Mouse (Mus musculus): Measurements from ENCODE around the gene Bag3.
A peak's percentile ranks its signal among the peaks of the same experiment; 100 is the strongest.

Gene Bag3

DNA sequence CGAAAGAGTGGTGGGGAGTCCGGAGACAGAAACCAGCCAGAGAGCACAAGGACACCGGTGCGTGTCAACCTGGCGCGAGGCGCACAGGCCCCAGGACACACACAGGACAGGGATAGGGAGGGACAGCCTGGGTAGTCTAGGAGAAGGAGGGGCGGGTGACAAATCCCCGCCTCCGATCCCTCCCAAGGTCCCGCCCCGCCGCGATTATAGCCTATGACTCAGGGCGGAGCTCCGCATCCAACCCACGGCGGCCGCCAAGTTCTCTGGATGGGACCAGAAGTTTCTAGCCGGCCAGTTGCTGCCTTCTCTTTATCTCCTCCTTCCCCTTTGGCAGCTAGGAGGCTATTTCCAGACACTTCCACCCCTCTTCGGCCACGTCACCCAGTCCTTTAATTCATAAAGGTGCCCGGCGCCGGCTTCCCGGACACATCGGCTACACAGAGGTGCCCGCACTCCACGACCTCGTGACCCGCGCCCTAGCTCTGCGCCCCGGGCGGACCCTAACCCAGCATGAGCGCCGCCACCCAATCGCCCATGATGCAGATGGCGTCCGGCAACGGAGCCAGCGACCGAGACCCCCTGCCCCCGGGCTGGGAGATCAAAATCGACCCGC lies at the start of gene Bag3:
TSS of gene Bag3 (plus strand) at position 268 of the 613 bp plus-strand sequence.
- DNase-seq (ENCODE audit: low read depth): peak; percentile 88

DNA sequence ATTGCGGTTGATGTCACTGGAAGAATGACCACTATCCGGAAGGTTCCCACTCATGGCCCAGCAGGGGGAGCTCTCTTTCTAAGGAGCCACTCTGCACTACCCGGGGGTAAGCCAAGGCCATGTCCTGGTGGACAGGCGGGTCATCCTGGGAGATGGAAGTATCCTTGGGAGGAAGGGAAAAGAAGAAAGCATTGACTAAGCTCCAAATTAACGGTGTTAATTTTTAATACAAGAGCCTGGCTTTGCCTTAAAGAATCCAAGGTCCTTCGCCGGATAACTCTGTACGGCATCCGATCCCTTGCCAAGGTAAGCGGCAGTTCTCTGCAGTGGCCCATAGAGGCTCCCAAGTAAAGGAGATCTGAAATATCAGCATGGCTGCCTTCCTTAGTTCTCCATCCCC lies 49.1 kb upstream of the Bag3 start:
- peak; percentile 57 for DNase-seq (ENCODE audit: low read depth)

DNA sequence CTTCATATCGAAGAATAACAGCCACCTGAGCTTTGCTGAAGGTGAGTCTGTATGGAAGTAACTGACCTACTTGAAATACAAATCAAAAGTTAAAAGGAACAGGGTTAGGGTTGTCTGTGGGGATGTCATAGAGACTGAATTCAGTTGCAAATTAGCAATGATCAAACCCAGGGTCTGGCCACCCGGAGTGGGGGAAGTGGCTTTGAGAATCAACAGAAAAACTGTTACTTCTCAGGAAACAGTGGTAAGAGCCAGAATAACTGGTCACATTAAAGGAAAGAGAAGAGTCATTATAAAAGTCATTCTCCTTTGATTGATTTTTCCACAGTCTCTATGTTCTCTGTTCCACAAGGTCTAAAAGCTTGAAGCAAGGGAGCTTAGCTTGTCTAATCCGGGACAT lies 34.4 kb upstream of the Bag3 start:
- no peak for DNase-seq (ENCODE audit: low read depth)

DNA sequence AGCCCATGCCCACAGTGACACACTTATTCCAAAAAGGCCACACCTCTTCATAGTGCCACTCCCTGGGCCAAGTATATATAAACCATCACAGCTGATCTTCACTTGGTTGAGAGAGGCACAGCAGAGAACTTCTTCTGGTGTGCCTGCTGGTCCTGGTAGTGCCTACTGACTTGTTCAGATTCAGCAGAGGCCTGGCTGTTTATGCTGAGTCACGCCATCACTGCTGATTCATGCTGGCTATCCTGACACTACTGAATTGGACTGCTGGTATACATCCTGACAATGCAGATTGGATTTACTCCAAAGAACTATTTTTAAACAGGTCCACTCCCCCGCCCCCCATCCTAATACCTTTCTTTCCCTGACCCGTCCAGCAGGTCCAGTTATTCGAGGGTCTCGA lies 28.9 kb upstream of the Bag3 start:
- no peak for DNase-seq (ENCODE audit: low read depth)

DNA sequence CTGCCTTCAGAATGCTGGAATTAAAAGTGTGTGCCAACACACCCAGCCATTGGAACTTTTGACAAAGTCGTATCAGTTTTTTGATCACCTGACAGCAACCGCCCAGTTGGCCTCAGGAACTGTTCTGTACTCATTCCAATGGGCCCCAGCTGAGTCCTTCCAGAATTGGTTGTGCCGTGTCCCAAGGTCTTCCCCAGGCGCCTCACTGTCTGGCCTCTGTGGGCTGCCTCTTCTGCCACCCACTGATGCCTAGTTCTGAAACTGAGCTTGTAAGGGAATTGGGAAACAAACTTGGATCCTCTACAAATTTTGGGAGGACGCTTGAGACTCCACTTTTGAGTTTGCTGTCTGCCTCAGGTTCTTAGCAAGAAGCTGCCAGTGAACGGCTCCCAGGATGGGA lies 23.6 kb upstream of the Bag3 start:
- DNase-seq (ENCODE audit: low read depth): peak; percentile 16

DNA sequence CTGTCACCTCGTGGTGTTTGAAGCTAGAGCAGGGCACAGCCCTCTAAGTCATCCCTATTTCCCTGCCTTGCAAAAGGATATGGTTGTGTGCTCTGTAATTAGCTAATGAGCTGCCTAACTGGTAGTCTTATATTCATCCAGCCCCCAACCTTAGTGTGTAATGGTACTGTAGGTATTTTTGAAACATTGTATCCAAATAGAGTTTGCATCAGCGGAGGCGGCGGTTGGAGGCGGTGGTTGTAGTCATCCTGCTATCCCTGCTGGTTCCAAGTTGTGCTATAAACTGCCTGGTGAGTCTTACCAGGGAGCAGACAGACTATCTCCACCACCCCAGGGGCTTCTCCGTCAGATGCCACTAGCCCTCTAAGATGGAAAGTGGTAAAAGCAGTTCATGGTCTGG lies 19.3 kb upstream of the Bag3 start:
- no peak for DNase-seq (ENCODE audit: low read depth)

DNA sequence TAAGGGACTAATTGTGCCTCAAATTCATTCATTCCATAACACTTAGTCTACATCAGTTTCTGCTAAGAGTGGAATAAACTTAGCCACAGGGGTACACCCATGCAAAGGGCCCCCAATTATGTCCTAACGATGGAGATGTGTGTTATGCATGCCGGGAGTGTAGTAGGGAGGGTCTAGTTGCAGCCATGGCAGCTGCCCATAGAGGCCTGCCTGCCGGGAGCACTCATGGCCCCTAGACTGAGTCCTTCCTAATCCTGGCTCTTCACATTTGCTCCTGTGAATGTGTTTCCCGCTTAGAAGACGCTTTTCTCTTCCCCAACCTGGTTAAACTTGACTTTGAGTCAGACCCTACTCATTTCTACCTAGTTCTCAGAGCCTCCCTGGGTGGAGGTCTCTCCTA lies 11.5 kb upstream of the Bag3 start:
- no peak for DNase-seq (ENCODE audit: low read depth)

DNA sequence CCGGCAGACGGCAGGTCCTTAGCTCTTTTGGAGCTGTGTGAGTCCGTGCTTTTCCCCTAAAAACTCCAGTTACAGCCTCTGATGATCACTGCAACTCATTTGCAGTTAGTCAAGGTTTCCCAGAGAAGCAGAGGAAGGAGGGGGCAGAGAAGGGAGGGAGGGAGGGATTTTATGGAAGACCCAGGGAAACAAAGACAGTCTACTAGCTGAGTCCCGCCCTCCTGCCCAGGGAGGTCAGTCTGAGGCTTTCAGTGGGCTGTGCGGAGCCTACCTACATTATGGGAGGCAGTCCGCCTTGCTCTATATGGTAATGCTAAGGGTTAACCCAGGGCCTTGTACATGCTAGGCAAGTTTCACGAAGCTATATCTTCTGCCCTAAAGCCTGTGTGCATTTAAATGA lies 9.9 kb upstream of the Bag3 start:
- DNase-seq (ENCODE audit: low read depth): no peak

DNA sequence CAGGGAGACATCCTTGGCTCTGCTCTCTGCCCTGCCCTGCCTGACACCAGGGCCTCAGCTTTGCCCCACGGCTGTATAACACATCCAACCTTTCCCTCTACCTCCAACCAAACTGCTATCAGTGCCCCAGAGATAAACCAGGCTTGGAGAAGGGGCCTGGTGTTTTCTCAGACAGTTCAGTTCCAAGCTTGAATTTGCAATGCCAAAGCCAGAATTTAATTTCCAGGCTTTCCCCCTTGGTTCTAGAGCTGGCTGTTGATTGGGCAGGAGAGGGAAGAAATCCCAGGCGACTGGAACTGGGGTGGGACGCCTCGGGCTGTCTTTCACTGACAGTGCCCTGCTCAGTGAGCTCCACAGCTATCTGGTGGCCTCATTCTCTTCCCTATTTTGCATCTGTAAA lies 9.1 kb upstream of the Bag3 start:
- no peak for DNase-seq (ENCODE audit: low read depth)

DNA sequence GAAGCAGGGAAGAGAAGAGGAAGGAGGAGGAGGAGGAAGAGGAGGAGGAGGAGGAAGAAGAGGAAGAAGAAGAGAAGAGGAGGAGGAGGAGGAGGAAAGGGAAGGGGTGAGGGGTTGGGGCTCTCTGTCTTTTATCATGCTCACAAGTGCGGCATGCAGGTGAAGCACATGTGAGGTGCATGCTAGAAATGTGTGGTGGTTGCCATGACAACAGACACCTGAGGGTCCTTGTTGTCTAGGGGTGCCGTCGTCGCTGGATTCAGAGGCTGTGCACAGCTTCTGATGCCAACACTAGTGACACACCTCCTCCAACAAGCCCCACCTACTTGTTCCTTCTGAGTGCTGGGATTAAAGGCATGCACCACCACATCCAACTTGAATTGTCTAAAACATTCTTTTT lies 7.1 kb upstream of the Bag3 start:
- DNase-seq (ENCODE audit: low read depth): no peak

DNA sequence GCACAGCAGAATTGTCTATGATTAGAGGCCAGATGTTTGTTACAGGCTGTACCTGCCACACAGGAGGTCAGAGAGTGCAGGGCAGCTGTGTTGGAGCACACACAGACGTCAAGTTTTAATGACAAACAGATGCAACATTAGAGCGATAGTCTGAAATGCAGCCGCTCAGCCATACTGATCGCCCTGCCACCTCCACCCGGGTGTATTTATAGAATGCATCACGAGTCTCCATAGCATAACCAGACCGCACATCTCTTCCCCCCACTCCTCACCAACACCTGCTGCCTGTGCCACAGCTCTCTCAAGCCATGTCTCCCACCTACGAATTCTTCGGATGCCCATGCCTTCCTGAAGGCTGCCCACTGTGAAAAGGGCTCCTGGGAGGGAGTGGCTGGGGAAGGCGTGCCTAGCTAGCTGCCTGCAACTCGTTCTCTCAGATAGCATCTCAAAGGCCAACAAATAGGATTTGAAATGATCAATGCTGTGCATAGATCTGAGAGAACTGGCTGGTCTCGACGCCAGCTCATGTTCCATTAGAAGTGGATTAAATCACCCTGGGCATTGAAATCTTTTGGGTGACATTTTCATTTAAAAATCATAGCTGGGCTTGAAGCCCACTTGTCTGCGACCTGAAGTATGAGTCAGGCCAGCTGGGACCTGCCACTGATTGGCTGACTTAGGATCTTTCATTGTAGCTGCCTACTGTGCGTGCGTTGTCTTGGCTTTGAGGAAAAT lies 3.9 kb upstream of the Bag3 start:
- no peak for DNase-seq (ENCODE audit: low read depth)

DNA sequence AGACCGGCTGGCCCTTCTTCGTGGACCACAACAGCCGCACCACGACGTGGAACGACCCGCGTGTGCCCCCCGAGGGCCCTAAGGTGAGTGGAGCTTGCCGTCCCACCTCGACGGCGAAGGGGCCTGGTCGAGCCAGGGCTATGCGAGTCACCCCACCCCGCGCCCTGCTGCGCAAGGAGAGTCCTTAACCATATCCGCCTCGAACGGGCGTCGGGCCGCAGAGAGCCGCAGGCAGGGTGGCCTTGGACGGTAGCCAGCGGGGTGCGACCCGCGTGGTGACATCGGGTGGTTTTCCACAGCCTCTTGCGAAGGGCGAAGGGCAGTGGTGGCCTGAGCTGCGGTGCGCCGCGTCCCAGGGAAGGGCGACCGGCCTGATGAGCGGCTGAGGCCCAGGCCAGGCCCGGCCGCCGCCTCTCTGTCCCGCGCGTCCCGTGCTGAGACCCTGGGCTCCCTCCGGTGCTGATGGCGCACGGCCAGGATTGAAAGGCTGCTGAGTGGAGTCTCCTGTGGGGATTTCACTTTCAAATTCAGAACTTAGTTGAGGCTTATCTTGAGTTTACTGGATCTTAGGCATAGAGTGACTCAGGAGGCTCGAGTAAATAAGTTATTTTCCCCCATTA lies 656 bp downstream of the Bag3 start:
- no peak for DNase-seq (ENCODE audit: low read depth)

DNA sequence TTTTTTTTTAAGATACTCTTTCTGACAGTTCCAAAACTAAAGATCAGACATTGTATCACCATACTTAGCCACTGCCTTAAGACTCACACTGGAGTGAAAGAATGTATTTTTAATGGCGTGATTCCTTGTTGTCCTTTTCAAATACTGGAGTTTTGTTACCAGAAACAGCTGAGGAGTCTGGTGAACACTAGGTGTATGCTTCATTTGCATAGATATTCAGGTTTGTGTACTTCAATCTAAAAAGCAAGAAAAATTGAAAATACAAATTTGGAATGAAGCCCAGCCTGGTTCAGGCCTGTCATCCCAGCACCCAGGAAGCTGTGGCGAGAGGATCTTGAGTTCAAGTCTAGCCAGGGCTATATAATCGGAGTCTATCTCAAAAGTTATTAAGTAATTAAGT lies 1.2 kb downstream of the Bag3 start:
- no peak for DNase-seq (ENCODE audit: low read depth)

DNA sequence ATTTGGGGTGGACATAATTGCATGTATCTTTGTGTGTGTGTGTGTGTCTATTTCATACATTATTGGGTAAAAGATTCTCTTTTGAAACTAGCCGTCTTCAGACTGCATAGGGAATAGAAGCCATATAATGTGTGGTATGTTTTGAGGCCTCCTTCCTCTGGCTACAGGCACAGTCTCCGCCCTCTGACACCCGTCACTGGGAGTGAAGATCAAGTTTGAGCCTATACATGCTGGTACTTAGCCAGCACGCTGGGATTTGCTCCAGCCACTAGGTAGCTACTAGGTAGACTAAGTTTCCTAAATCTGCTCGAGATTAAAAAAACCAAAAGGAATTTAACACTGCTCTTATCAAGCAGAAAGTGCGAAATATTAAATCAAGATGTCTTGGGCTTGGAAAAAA lies 3.2 kb downstream of the Bag3 start:
- DNase-seq (ENCODE audit: low read depth): no peak

DNA sequence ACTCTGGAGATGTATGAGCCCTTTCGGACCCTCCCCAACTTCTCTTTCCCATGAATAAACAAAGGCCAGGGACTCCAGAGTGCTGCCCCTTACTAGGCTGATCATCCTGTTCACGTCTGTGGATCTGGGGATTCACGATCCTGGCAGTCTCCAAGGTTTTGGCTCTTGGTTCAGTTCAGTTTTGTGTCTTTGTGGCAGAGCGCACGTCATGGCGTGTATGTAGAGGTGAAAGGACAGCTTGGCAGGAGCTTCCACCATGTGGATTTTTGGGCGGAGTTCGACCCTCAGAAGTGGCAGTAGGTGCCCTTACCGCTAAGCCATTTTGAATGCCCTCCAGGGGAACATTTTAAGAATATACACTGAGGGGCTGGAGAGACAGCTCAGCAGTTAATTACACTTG lies 5.2 kb downstream of the Bag3 start:
- no peak for DNase-seq (ENCODE audit: low read depth)

DNA sequence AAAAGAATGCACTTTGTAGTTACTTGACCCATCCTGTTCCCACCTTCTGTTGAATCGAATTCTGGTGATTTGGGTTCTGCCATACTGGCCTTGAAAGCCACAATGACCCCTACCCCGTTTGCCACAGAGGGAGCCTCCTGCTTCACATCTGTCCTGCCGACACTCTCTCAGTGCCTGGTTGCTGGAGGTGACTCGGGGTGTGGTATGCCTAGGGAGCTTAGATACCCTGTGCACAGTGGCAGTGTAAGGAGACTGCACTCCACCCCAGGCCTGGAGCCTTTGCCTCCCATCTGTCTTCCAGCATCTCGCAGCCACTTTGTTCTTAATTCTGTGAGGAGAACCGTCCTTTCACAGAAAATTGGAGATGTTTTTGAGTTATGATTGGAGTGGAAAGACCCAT lies 5.7 kb downstream of the Bag3 start:
- no peak for DNase-seq (ENCODE audit: low read depth)

DNA sequence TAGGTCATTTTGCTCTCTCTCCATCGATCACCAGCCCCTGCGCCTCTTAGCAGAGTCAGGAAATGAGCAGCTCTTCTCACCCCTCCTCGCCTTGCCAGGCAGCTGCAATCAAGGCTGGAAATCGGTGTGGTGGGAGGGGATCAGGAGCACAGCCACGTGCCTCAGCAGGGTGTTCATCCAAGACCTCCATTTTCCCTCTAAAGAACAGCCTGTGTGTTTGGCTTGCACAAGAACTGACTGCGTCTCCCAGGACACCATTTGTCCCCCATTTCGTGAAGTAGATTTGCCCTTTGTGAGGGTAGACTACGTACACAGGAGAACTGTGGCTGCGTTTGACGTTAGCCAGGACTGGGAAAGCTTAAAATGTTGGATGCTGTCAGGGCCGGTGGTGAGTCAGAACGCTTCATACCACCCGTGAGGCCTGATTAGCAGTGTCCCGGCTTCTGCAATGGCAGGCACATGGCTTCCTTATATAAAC lies 6.2 kb downstream of the Bag3 start:
- DNase-seq (ENCODE audit: low read depth): peak; percentile 85

DNA sequence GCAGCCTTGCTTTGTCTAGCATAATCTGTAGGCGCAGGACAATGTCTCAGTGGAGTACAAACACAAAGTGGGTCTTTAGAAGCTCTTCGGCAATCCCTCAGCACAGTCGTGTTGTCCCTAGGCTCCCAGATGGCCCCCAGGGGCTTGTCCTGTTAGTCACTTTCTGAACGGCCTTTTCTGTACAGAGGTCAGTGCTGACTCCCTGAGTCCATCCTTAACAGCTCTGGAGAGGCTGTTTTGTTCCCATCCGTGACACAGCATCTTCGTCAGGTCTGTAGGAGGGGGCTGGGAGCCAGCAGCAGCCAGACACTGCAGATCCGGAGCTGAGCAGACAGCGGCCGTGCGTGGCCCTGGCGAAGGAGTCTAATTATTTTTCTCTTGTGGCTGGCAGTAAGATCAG lies 7.6 kb downstream of the Bag3 start:
- no peak for DNase-seq (ENCODE audit: low read depth)

DNA sequence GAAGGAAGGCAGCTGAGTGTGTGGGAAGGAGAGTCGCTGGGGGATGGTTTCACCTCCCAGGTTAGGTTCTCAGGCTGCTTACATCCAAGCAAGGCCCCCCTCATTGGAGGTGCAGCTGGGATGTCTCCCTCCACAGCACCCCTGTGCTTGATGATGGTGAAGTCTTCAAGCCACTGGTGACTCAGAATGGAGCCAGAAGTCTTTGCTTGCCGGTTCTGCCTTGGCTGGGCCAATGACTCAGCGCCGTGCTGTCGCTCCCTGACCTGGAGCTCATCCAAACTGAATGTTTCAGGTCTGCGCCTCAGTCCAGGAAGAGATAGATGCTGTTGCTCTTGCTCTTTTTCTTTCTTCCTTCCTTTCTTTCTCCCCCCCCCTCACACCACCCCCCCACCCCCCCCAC lies 8.5 kb downstream of the Bag3 start:
- DNase-seq (ENCODE audit: low read depth): peak; percentile 91

DNA sequence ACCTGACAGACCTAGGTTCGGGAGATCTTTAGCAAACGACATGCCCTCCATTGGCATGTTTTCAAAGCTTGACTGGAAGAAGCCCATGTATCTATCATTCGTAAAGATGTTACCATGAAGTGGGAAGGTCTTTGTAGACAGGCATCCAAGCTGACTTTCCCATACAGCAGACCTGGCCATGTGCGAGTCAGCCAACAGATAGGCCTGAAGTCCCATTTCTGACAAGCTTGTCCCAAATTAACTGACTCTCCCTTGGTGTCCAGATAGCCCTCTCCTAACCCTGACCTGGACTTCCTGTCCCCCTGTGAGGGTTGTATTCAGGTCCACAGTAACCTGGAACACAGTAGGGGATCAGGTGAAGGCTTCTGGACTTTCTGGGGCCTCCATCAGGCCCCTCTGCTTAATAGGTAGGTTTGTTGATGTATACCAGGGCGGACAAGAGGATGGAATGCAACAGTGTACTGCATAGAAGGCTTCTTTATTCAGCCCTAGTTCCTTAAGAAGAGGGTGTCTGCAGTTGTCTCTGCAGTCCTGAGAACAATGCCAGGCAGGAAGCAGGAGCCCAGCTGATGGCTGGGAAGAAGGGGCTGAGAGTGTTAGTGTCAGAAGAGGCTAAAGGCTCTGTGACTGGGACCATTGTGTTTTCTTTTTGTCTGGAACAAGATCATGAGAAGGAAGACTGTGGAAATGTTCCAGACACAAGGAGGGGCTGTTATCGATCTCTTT lies 9.2 kb downstream of the Bag3 start:
- no peak for DNase-seq (ENCODE audit: low read depth)

DNA sequence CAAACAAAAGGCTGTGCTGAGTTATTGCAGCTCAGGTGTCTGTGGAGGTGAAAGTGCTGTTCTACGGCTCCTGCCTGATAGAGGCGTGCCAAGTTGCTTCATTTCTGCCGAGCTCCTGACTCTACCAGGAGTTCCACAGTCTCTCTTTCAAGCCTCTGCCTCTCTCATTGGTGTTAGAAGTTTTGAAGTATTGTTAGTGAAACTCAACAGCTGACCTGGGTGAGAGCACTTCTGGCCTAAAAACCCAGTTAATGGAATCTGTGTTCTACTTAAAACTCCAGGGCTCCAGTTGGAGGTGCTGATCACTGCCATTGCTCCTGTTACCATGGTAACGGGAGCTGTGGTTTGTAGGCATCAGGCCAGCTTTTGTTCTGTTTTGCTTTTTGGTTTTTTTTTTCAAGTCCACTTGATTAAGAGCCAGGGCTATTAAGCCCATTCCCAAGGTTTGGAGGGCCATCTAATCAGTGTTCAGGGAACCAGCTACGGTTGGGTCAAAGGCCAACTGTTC lies 11.6 kb downstream of the Bag3 start:
- DNase-seq (ENCODE audit: low read depth): no peak

DNA sequence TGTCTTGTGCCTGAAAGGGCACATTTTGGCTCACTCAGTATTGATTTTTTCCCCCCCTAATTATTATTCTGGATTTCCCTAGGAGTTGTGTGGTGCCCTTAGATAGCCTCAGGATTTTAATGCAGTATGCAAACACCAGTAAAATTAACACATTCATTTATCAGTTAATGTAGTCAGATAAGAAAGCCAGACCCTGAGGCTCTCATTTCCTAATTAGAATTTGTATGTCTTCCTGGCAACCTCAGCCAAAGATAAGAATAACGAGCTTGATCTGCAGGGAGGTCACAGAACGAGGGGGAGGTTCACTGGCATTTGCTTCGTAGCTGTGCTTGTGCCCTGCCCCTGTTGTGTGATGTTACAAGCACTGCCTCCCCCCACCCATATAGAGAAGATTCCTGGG lies 12.7 kb downstream of the Bag3 start:
- DNase-seq (ENCODE audit: low read depth): no peak

DNA sequence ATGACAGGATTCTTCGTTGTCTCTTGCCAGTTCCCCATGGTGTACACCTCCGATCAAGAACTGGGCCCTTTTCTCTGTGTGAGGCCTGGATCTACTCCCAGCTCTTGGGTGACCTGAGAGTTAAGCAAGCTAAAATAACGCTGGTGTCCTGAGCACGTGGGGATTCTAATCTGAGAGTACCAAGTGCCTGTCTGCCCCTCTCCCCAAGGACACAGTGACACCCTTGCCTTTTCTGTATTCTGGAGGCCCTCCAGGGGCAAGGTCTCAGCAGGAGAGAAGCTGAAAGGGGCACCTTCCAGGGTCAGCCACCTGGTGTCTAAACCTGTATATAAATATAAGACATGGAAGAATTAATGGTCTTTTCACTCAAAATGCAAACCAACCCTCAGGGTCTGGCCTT lies 14.3 kb downstream of the Bag3 start:
- DNase-seq (ENCODE audit: low read depth): no peak
